Mouse (Mus musculus): ENCODE results near the gene Ttll12. TPM values are rescaled to one million over a fixed set of nuclear protein-coding genes. Genes with fewer than 3 reads are reported as not detected.
A peak's percentile ranks its signal among the peaks of the same experiment; 100 is the strongest.

Gene Ttll12
- total and polyA plus RNA-seq, 3 experiments: 43.9 to 76.5 TPM; not detected in 1

- TF ChIP-seq CTCF (IDR thresholded peaks at IDR 0.05 in 2 of 3, conservative IDR thresholded peaks at IDR 0.05 in 1 of 3; ENCODE audit: control insufficient read depth in 1 of 3, insufficient read depth in 1 of 3, low read depth in 2 of 3, low read length in 3 of 3, poor library complexity in 1 of 3, severe bottlenecking in 1 of 3) (peak in 2 of 3 experiments; percentile 9 to 28; a peak in 3 of 6 replicates), SMC3 (IDR thresholded peaks at IDR 0.05; ENCODE audit: low read depth, low read length) (no peak)
- Histone ChIP-seq H3K4me3 (ENCODE audit: control insufficient read depth in 1 of 2, insufficient read depth in 1 of 2, low read depth in 2 of 2, low read length in 2 of 2) (no peak overlapping the region), H3K9ac (ENCODE audit: control insufficient read depth, low read depth, low read length, poor library complexity, severe bottlenecking) (no peak overlapping the region), H3K79me2 (ENCODE audit: control insufficient read depth, insufficient read depth, low read length, poor library complexity) (no peaks in the 10 kb centered on the region), H3K4me1 (ENCODE audit: control insufficient read depth in 1 of 2, insufficient read depth in 2 of 2, low read length in 2 of 2) (peaks cover 9 to 17% of the 10 kb centered on the region in 2 experiments), H3K9me3 (replicated peaks; ENCODE audit: insufficient read depth, low read length) (no peaks in the 10 kb centered on the region), H3K27ac (ENCODE audit: control insufficient read depth, low read depth, low read length) (no peak overlapping the region), H3K27me3 (ENCODE audit: control insufficient read depth in 1 of 2, insufficient read depth in 2 of 2, low read length in 2 of 2) (no peaks in the 10 kb centered on the region), H3K36me3 (ENCODE audit: control insufficient read depth in 1 of 2, insufficient read depth in 2 of 2, low read length in 2 of 2) (peaks cover 0 to 7% of the 10 kb centered on the region in 2 experiments; a peak in 2 of 4 replicates)
- no peak for DNase-seq (ENCODE audit: low read depth, low spot score)
Observed at GRCm38 (mm10) chr15:83603046-83603396, 8.1 kb upstream of the Ttll12 start.

- H3K4me1 ChIP-seq (ENCODE audit: control insufficient read depth in 1 of 2, insufficient read depth in 2 of 2, low read length in 2 of 2): peaks cover 9 to 17% of the 10 kb centered on the region in 2 experiments
- no peak overlapping the region for H3K9ac ChIP-seq (ENCODE audit: control insufficient read depth, low read depth, low read length, poor library complexity, severe bottlenecking)
- no peaks in the 10 kb centered on the region for H3K9me3 ChIP-seq (replicated peaks; ENCODE audit: insufficient read depth, low read length)
- no peaks in the 10 kb centered on the region for H3K79me2 ChIP-seq (ENCODE audit: control insufficient read depth, insufficient read depth, low read length, poor library complexity)
- peaks cover 0 to 7% of the 10 kb centered on the region in 2 experiments; a peak in 2 of 4 replicates for H3K36me3 ChIP-seq (ENCODE audit: control insufficient read depth in 1 of 2, insufficient read depth in 2 of 2, low read length in 2 of 2)
- H3K4me3 ChIP-seq (ENCODE audit: control insufficient read depth in 1 of 2, insufficient read depth in 1 of 2, low read depth in 2 of 2, low read length in 2 of 2): no peak overlapping the region
- no peaks in the 10 kb centered on the region for H3K27me3 ChIP-seq (ENCODE audit: control insufficient read depth in 1 of 2, insufficient read depth in 2 of 2, low read length in 2 of 2)
- H3K27ac ChIP-seq (ENCODE audit: control insufficient read depth, low read depth, low read length): no peak overlapping the region
- peak; percentile 31 for DNase-seq (ENCODE audit: low read depth, low spot score)
- TF ChIP-seq MXI1 (IDR thresholded peaks at IDR 0.05; ENCODE audit: low read depth, low read length): 0 out of 2 replicates have a peak, but pooled peaks have one; percentile 40
- TF ChIP-seq CHD2 (IDR thresholded peaks at IDR 0.05; ENCODE audit: low read length): no peak
- peak; percentile 63 for TF ChIP-seq ETS1 (IDR thresholded peaks at IDR 0.05; ENCODE audit: low read depth, low read length)
Observed at GRCm38 (mm10) chr15:83602372-83603045, 7.6 kb upstream of the Ttll12 start.

GRCm38 (mm10) chr15:83601185-83601584, 6.2 kb upstream of the Ttll12 start:
- Histone ChIP-seq H3K79me2 (ENCODE audit: control insufficient read depth, insufficient read depth, low read length, poor library complexity) (no peaks in the 10 kb centered on the region), H3K27me3 (ENCODE audit: control insufficient read depth in 1 of 2, insufficient read depth in 2 of 2, low read length in 2 of 2) (no peaks in the 10 kb centered on the region), H3K4me1 (ENCODE audit: control insufficient read depth in 1 of 2, insufficient read depth in 2 of 2, low read length in 2 of 2) (peaks cover 9 to 17% of the 10 kb centered on the region in 2 experiments), H3K36me3 (ENCODE audit: control insufficient read depth in 1 of 2, insufficient read depth in 2 of 2, low read length in 2 of 2) (peaks cover 0 to 7% of the 10 kb centered on the region in 2 experiments; a peak in 2 of 4 replicates), H3K9me3 (replicated peaks; ENCODE audit: insufficient read depth, low read length) (no peaks in the 10 kb centered on the region), H3K27ac (ENCODE audit: control insufficient read depth, low read depth, low read length) (0 out of 2 replicates have a peak overlapping the region, but pooled peaks have one; percentile 33), H3K4me3 (ENCODE audit: control insufficient read depth in 1 of 2, insufficient read depth in 1 of 2, low read depth in 2 of 2, low read length in 2 of 2) (no peak overlapping the region), H3K9ac (ENCODE audit: control insufficient read depth, low read depth, low read length, poor library complexity, severe bottlenecking) (no peak overlapping the region)
- DNase-seq (ENCODE audit: low read depth, low spot score): peak; percentile 44
- no peak for TF ChIP-seq MAFK (IDR thresholded peaks at IDR 0.05; ENCODE audit: borderline replicate concordance, low read depth, low read length)
- TF ChIP-seq TCF12 (IDR thresholded peaks at IDR 0.05; ENCODE audit: low read depth, low read length): peak; percentile 61
- no peak for TF ChIP-seq TAL1 (IDR thresholded peaks at IDR 0.05; ENCODE audit: low read length)
- no peak for TF ChIP-seq ZMIZ1 (IDR thresholded peaks at IDR 0.05; ENCODE audit: low read depth, low read length)
- no peak for TF ChIP-seq ZC3H11A (IDR thresholded peaks at IDR 0.05; ENCODE audit: low read depth, low read length)
- TF ChIP-seq CHD1 (IDR thresholded peaks at IDR 0.05; ENCODE audit: low read depth, low read length): no peak
- TF ChIP-seq POLR2AphosphoS5 (IDR thresholded peaks at IDR 0.05; ENCODE audit: borderline replicate concordance, low read depth, low read length): no peak
- TF ChIP-seq SIN3A (IDR thresholded peaks at IDR 0.05; ENCODE audit: low read length): peak; percentile 41; the same call in 1 of the 2 replicates
- no peak for TF ChIP-seq HCFC1 (IDR thresholded peaks at IDR 0.05; ENCODE audit: low read depth, low read length)
- TF ChIP-seq RCOR1 (IDR thresholded peaks at IDR 0.05; ENCODE audit: low read depth, low read length): no peak
- no peak for TF ChIP-seq RAD21 (IDR thresholded peaks at IDR 0.05; ENCODE audit: low read depth, low read length)
- no peak for TF ChIP-seq GABPA (IDR thresholded peaks at IDR 0.05; ENCODE audit: low read depth, low read length)
- TF ChIP-seq NRF1 (IDR thresholded peaks at IDR 0.05; ENCODE audit: insufficient read depth, low read depth, low read length, poor library complexity, severe bottlenecking): no peak
- no peak for TF ChIP-seq GATA1 (IDR thresholded peaks at IDR 0.05; ENCODE audit: low read depth, low read length)
- TF ChIP-seq UBTF (IDR thresholded peaks at IDR 0.05; ENCODE audit: borderline replicate concordance, insufficient read depth, low read depth, low read length): no peak
- TF ChIP-seq ZKSCAN1 (IDR thresholded peaks at IDR 0.05; ENCODE audit: low read depth, low read length): no peak
- peak; percentile 61 for TF ChIP-seq ETS1 (IDR thresholded peaks at IDR 0.05; ENCODE audit: low read depth, low read length)
- peak; percentile 34; the same call in 1 of the 2 replicates for TF ChIP-seq TBP (IDR thresholded peaks at IDR 0.05; ENCODE audit: low read depth, low read length)
- TF ChIP-seq POLR2A (IDR thresholded peaks at IDR 0.05; ENCODE audit: control insufficient read depth in 1 of 2, insufficient read depth in 1 of 2, low read depth in 1 of 2, low read length in 2 of 2, poor library complexity in 1 of 2): no peak
- no peak for TF ChIP-seq MAX (IDR thresholded peaks at IDR 0.05; ENCODE audit: low read length)
- TF ChIP-seq MXI1 (IDR thresholded peaks at IDR 0.05; ENCODE audit: low read depth, low read length): no peak
- no peak for TF ChIP-seq MYC (IDR thresholded peaks at IDR 0.05; ENCODE audit: low read depth, low read length)
